Mouse (Mus musculus): Measurements from ENCODE around the gene Bmp2k.

Bmp2k gene

GRCm38 (mm10) chr5:96997310-96997801 is at the start of gene Bmp2k:
TSS of gene Bmp2k (plus strand) at chr5:96997689.
- peak; percentile 77 for DNase-seq (ENCODE audit: low read depth, low spot score)

GRCm38 (mm10) chr5:96948856-96949527 is 48.5 kb upstream of the Bmp2k start:
- DNase-seq (ENCODE audit: low read depth, low spot score): no peak

GRCm38 (mm10) chr5:96949839-96950666 is 47.4 kb upstream of the Bmp2k start:
- DNase-seq (ENCODE audit: low read depth, low spot score): no peak

GRCm38 (mm10) chr5:96950667-96951492 is 46.6 kb upstream of the Bmp2k start:
- DNase-seq (ENCODE audit: low read depth, low spot score): no peak

- no peak for DNase-seq (ENCODE audit: low read depth, low spot score)
These were observed 45.9 kb upstream of the Bmp2k start for GRCm38 (mm10) chr5:96951493-96952105.

GRCm38 (mm10) chr5:96954040-96954439 is 43.4 kb upstream of the Bmp2k start:
- DNase-seq (ENCODE audit: low read depth, low spot score): no peak

- DNase-seq (ENCODE audit: low read depth, low spot score): no peak
These were observed 42.9 kb upstream of the Bmp2k start for GRCm38 (mm10) chr5:96954466-96955027.

GRCm38 (mm10) chr5:96956926-96957325 is 40.6 kb upstream of the Bmp2k start:
- no peak for DNase-seq (ENCODE audit: low read depth, low spot score)

GRCm38 (mm10) chr5:96961122-96961521 is 36.4 kb upstream of the Bmp2k start:
- no peak for DNase-seq (ENCODE audit: low read depth, low spot score)

GRCm38 (mm10) chr5:96961852-96962251 is 35.6 kb upstream of the Bmp2k start:
- no peak for DNase-seq (ENCODE audit: low read depth, low spot score)

- no peak for DNase-seq (ENCODE audit: low read depth, low spot score)
These were observed 35.1 kb upstream of the Bmp2k start for GRCm38 (mm10) chr5:96962252-96962933.

- no peak for DNase-seq (ENCODE audit: low read depth, low spot score)
These were observed 34.6 kb upstream of the Bmp2k start for GRCm38 (mm10) chr5:96962934-96963301.

GRCm38 (mm10) chr5:96964062-96965028 is 33.1 kb upstream of the Bmp2k start:
- DNase-seq (ENCODE audit: low read depth, low spot score): no peak

- DNase-seq (ENCODE audit: low read depth, low spot score): no peak
These were observed 32.5 kb upstream of the Bmp2k start for GRCm38 (mm10) chr5:96965029-96965403.

- no peak for DNase-seq (ENCODE audit: low read depth, low spot score)
These were observed 32.0 kb upstream of the Bmp2k start for GRCm38 (mm10) chr5:96965503-96965902.

GRCm38 (mm10) chr5:96968628-96969027 is 28.9 kb upstream of the Bmp2k start:
- DNase-seq (ENCODE audit: low read depth, low spot score): no peak

- DNase-seq (ENCODE audit: low read depth, low spot score): no peak
These were observed 28.5 kb upstream of the Bmp2k start for GRCm38 (mm10) chr5:96969032-96969431.

- DNase-seq (ENCODE audit: low read depth, low spot score): no peak
These were observed 27.6 kb upstream of the Bmp2k start for GRCm38 (mm10) chr5:96969705-96970471.

- DNase-seq (ENCODE audit: low read depth, low spot score): no peak
These were observed 27.0 kb upstream of the Bmp2k start for GRCm38 (mm10) chr5:96970472-96970848.
